Mouse (Mus musculus) kidney, postnatal 10 days (tissue): Measurements from ENCODE around the gene Birc6.

Experiments
- DNase-seq: peaks from one replicate; pipeline ENCODE4 v3.0.0; 2021; ENCODE audit warnings: mixed read lengths

Gene Birc6

DNA sequence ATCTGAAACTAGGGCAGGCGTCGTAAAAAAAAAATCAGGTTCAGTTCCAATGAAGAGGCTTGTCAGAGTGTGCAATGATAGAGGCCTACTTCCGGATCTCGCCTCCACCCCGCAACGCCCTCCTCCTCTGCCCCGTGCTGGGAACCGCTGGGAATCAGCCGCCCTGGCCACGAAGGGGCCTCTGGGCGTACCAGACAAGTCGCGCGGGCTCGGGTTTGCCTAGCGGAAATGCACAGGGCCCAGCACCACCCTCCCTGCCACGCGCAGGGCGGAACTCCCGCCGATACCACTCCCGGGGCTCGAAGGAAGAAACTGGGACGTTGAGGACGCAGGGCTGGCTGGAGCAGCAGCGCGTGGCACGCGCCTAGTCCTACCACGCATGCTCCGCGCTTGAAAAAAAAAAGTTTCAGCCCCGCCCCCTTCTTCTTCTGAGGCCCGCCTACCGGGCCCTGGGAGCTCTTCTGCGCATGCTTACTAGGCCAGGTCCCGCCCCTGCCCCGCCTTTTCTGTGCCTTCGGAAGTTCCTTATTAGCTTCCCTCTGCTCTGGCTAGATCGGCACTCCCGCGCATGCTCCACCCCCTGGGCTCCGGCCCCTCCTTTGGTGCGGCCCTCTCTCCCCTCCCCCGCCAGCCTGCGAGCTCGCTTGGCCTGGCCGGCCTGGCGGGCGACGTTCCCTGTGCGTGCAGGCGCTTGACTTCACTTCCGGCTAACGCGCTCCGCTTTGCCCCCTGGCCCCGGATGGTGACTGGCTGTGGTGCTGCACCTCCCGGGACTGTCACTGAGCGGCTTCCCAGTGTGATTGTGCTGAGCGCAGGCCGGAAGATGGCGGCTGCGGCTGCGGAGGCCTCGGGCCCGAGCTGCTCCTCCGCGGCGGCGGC, at the start of gene Birc6:
TSS of gene Birc6 (plus strand) at position 567 of the 879 bp plus-strand sequence.
- peak; percentile 100 for DNase-seq

DNA sequence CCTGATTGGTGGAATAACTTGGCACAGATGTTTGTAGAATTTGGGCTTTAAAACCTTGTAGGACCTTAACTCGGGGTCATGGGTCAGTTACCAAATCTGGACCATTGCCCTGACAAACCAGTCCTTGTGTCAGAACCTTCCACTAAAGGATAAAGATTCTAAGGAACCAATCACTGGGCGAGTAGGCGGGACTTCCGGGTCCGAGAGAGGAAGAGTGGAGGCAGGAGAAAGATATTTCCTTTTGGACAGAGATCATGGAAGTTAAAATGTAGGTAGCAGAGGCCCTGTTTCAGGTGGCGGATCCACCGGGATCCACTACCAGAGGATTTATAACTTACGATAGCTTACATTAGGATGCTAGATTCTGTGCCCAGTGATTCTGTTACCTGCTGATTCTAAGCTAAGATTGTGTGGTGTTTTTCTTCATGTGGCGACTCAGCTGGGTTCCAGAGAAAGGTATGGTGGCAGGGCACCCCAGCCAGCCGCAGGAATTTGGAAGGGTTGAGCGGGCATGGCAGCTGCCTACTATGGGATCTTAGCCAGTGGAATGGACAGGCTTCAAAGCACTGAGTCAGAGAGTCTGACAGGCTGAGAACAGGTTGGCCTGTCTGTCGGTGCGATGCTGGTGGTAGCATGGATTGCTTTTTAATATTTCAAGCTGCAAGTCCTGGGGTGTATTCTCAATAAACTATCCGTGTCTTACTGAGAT, 47.6 kb upstream of the Birc6 start:
- DNase-seq, result no peak

GRCm38 (mm10) chr17:74489024-74489900, 38.8 kb upstream of the Birc6 start, which contains the start of gene Yipf4:
Yipf4 (plus strand) TSS chr17:74489493.
- peak; percentile 97 for DNase-seq

- no peak for DNase-seq
Measured at GRCm38 (mm10) chr17:74489901-74490220, 38.2 kb upstream of the Birc6 start.

DNA sequence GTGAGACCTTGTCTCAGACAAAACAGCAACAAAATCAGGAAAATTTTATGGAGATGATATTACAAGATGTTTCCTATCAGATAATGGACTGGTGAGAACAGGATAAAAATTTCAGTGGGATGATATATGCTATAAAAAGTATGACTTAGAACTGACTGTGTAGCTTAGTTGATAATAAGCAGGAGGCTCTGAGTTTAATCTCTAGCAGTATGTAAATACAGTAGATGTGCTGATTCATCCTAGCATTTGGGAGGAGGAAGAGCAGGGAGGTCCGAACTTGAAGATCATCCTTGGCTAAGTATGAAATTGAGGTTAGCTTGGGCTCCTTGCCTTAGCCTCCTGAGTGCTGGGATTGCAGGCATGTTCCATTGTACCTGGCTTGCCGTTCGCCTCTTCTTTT, 36.5 kb upstream of the Birc6 start:
- DNase-seq, result no peak

- DNase-seq, result no peak
Measured at GRCm38 (mm10) chr17:74500204-74500603, 27.9 kb upstream of the Birc6 start.

- DNase-seq, result no peak
Measured at GRCm38 (mm10) chr17:74501085-74501484, 27.0 kb upstream of the Birc6 start.

DNA sequence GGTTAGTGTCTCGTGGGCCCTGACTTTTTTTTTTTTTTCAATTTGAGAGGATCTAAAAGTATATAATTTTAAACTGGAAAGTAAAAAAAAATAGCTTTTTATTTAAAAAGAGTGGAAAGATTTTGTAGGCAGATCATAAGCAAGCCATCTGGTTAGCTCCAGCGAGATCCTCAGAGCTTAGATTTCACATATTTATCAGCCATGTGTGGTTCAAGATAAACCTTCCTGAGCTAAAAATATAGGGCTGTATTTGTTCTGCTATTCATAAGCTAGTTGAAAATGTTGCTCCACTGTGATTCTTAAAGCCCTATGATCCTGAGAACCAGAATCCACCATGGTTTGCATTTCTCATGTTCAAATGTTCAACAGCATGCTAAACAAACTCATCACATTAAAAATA, 20.2 kb upstream of the Birc6 start:
- no peak for DNase-seq

- no peak for DNase-seq
Measured at GRCm38 (mm10) chr17:74508600-74508999, 19.5 kb upstream of the Birc6 start.

DNA sequence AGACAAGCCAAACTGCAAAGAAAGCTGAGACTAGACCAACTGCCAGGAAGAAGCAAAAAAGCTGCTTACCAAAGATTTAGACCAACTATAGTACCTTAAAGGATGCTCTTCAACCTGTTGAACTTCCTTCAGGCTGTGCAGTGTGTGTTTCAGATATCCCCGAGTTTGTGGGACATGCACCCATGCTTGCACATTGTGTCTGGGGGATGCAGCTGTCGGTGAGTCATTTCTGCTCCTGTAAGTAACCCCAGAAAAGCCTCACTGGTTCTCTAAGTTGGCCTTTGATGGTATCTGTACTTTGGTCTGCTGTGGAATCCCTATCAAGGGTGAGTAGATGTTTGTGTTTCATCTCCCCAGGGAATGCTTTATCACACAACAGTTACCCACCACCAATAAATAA, 15.8 kb upstream of the Birc6 start:
- no peak for DNase-seq

- no peak for DNase-seq
Measured at GRCm38 (mm10) chr17:74522797-74523723, 5.0 kb upstream of the Birc6 start.

GRCm38 (mm10) chr17:74526117-74526516, 2.0 kb upstream of the Birc6 start:
- no peak for DNase-seq

GRCm38 (mm10) chr17:74526806-74527653, 1.1 kb upstream of the Birc6 start:
- no peak for DNase-seq

GRCm38 (mm10) chr17:74528648-74529532, 795 bp downstream of the Birc6 start:
- DNase-seq, result peak; percentile 64

GRCm38 (mm10) chr17:74529533-74529824, 1.4 kb downstream of the Birc6 start:
- peak; percentile 12 for DNase-seq

GRCm38 (mm10) chr17:74534971-74535370, 6.9 kb downstream of the Birc6 start:
- DNase-seq, result no peak

DNA sequence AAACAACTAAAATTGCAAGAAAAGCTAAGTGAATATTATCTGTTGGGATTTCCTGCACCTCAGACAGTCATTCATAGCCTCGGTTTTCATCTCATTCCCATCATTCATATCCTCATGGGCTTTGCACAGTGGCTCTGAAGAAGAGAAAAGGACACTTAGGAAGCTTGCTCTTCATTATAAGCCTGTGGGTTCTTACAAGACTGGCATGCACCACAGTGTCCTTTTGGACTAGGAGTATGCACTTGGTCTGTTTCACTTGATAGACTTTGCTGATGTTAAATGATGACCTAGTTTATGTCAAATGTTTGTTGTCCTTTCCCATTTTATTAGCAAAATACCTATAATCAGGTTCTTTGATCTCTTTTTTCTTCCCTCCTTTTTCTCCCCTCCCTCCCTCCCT, 9.4 kb downstream of the Birc6 start:
- DNase-seq, result no peak

GRCm38 (mm10) chr17:74543615-74544014, 15.5 kb downstream of the Birc6 start:
- no peak for DNase-seq

- DNase-seq, result no peak
Measured at GRCm38 (mm10) chr17:74554118-74554517, 26.0 kb downstream of the Birc6 start.

DNA sequence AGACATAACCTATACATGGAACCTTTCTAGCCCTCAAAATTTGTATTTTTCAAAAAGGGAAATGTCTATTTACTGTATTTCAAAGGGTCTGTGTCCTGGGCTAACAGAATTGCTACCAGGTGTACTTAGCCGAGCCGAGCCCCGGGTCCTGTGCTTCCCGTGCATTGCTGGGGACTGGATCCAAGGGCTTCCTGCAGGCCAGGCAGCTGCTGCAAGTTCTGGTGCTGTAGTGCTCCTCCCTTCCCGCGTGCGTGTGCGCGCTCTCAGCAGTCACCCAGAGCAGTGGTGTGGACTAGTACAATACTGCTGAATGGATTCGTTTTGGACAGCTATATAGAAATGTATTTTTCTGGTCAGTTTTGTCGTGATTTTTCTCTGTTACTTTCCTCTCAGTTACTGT, 31.8 kb downstream of the Birc6 start:
- DNase-seq, result no peak
